In the genomic region with DNA sequence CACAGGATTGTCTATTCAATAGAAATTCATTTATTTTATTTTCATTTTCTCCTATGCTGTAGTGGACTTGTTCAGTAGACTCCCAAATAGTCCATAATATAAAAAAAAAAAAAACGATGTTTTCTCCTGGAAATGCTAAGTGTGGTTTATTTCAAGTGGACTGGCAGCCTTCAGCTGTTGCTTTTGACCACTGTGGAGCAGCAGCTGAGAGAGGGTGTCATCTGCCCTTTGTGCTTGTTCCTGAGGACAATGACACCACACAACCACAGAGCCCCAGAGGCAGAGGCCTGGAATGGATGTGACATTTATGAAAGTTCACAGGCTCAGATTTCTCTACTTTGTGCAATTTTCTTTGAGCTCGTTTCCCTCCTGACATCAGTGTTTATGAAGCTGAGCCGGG, we compare ENCODE assay signal across 23 mouse cellular contexts.
"Had no signal": no experiment of that assay in that cellular context is flagged by ENCODE, and none has a peak within 500 bp of the region (broad histone marks: within the 10 kb centered on the region; RNA-seq: fewer than 3 reads in every experiment).

No protein-coding gene starts in this region.

- DNase-seq: gastrocnemius, postnatal 14 days; gastrocnemius, postnatal 36 days; heart, adult 11 months; heart, adult 2 months; heart, postnatal 14 days; heart, postnatal 36 days; kidney, adult 11 months; kidney, adult 2 months; kidney, postnatal 14 days; kidney, postnatal 36 days; layer of hippocampus, adult 9-11 months; layer of hippocampus, postnatal 36 days; left cerebral cortex, postnatal 4 days; liver, embryonic 13.5 days had no signal

- H3K4me2 ChIP-seq: heart, embryonic 11.5 days; heart, embryonic 13.5 days; heart, embryonic 15.5 days; hindbrain, embryonic 13.5 days; hindbrain, embryonic 15.5 days; limb, embryonic 13.5 days; limb, embryonic 15.5 days; liver, embryonic 11.5 days; liver, embryonic 13.5 days; liver, embryonic 15.5 days had no signal

- H3K36me3 ChIP-seq: heart, embryonic 13.5 days; heart, embryonic 15.5 days; hindbrain, embryonic 13.5 days; hindbrain, embryonic 15.5 days; limb, embryonic 13.5 days; limb, embryonic 15.5 days; liver, embryonic 13.5 days; liver, embryonic 15.5 days had no signal

- H3K4me3 ChIP-seq: heart, adult 2 months; heart, embryonic 13.5 days; heart, embryonic 15.5 days; hindbrain, embryonic 13.5 days; hindbrain, embryonic 15.5 days; limb, embryonic 13.5 days; limb, embryonic 15.5 days; liver, embryonic 13.5 days; liver, embryonic 15.5 days had no signal

- H3K27me3 ChIP-seq: heart, embryonic 13.5 days; heart, embryonic 15.5 days; hindbrain, embryonic 13.5 days; hindbrain, embryonic 15.5 days; limb, embryonic 13.5 days; limb, embryonic 15.5 days; liver, embryonic 13.5 days; liver, embryonic 15.5 days had no signal
